Mouse (Mus musculus) forebrain, embryonic 11.5 days (tissue): Measurements from ENCODE around the gene Gfi1b. TPM values are rescaled to one million over a fixed set of nuclear protein-coding genes. Genes with fewer than 3 reads are reported as not detected.

Experiments used
- ATAC-seq: fragments of 200-750 bp; cut with Nextera tagmentation; replicated peaks from 2 replicates; pipeline ENCODE4 v1.8.0; 2017; ENCODE audit warnings: moderate TSS enrichment; ENCODE audit not compliant: low FRiP score
- DNase-seq: peaks from one replicate; pipeline ENCODE4 v3.0.0-alpha.2; 2017; ENCODE audit warnings: low spot score
- H3K27ac ChIP-seq: fragments of 300-500 bp; sonication (generic); 2 replicates; pipeline ENCODE4 v1.5.1; 2014; ENCODE audit warnings: low read depth, low read length
- H3K27me3 ChIP-seq: fragments of 300-500 bp; sonication (generic); 2 replicates; pipeline ENCODE4 v1.6.1; 2014; ENCODE audit warnings: mild to moderate bottlenecking, low read length, mixed read lengths; ENCODE audit not compliant: control insufficient read depth, insufficient read depth
- H3K36me3 ChIP-seq: fragments of 300-500 bp; sonication (generic); 2 replicates; pipeline ENCODE4 v1.6.1; 2014; ENCODE audit warnings: mild to moderate bottlenecking, low read length, moderate library complexity, mixed read lengths; ENCODE audit not compliant: control insufficient read depth, insufficient read depth
- H3K4me1 ChIP-seq: fragments of 300-500 bp; sonication (generic); replicated peaks from 2 replicates; pipeline ENCODE4 v1.6.1; 2014; ENCODE audit warnings: low read length, mixed read lengths; ENCODE audit not compliant: control insufficient read depth, insufficient read depth
- H3K4me2 ChIP-seq: fragments of 300-500 bp; sonication (generic); 2 replicates; pipeline ENCODE4 v1.6.1; 2014; ENCODE audit warnings: low read depth, mild to moderate bottlenecking, low read length, moderate library complexity, mixed read lengths; ENCODE audit not compliant: severe bottlenecking
- H3K4me3 ChIP-seq: fragments of 300-500 bp; sonication (generic); 2 replicates; pipeline ENCODE4 v1.5.1; 2014; ENCODE audit warnings: low read depth, low read length
- H3K9ac ChIP-seq: fragments of 300-500 bp; sonication (generic); 2 replicates; pipeline ENCODE4 v1.6.1; 2014; ENCODE audit warnings: low read length
- H3K9me3 ChIP-seq: fragments of 300-500 bp; sonication (generic); 2 replicates; pipeline ENCODE4 v1.6.1; 2016; ENCODE audit warnings: low read length, mixed read lengths; ENCODE audit not compliant: control insufficient read depth
- WGBS: fragments of 180-500 bp; shearing (Covaris S2); extraction: QIAGEN DNeasy Blood & Tissue Kit; methylation state at CpG from one replicate; pipeline ENCODE4 v1.1.7; 2014; 5-methylcytosine and 5-hydroxymethylcytosine counted together
- microRNA-seq: library from miRNA; unstranded; fragments of <30 nt; microRNA quantifications from one replicate; pipeline ENCODE4, GENCODE M21; 2016; ENCODE audit not compliant: insufficient number of aligned reads
- polyA plus RNA-seq: library from polyadenylated mRNA; unstranded; fragments of >200 nt; fragmentation: Nextera tagmentation; extraction: Ambion mirVana; gene quantifications from 2 replicates; pipeline ENCODE4 v1.2.1, GENCODE M21; 2014

Gfi1b gene
- polyA plus RNA-seq, 1 experiment from 2014 or later = 3.4 TPM

- DNase-seq (no peak), ATAC-seq (no peak)
- Histone ChIP-seq H3K9ac (no peak overlapping the region), H3K4me2 (no peak overlapping the region), H3K9me3 (no peaks in the 10 kb centered on the region), H3K27me3 (no peaks in the 10 kb centered on the region), H3K36me3 (peaks cover 10% of the 10 kb centered on the region; the same call in 1 of the 2 replicates), H3K4me1 (no peaks in the 10 kb centered on the region), H3K4me3 (no peak overlapping the region), H3K27ac (no peak overlapping the region)
Measured at GRCm38 (mm10) chr2:28563830-28564229, 58.0 kb downstream of the Gfi1b start.

DNA sequence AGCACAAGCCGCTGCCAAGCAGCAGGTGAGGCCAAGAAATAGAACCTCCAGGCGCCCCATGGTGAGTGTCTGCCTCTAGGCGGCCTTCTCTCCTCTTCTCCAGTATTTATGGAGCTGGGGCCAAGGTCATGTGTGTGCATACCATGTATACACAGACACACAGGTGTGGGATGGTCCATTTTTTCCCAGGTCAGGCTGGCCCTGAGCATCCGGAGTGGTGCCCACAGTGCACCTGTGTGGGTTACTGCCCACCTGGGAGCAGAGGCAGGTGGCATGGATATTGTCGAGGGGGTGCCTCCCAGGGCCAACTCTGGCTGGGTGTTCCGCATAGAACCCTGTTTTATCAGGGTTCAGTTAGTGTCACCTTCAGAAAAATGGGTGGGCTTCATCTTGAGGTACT lies 58.5 kb downstream of the Gfi1b start, which contains the start of gene Cel:
Gene Cel (minus strand): TSS at position 101 of the 400 bp plus-strand sequence.
- no peak within 1 kb of the TSS for H3K4me3 ChIP-seq
- 75% methylated on average over 6 of the region's 6 CpGs for WGBS
- H3K27ac ChIP-seq = no peak within 1 kb of the TSS
- no peak within 1 kb of the TSS for H3K4me2 ChIP-seq
- H3K9ac ChIP-seq = no peak within 1 kb of the TSS
- ATAC-seq = no peak
- H3K27me3 ChIP-seq = no peaks in the 10 kb centered on the region
- DNase-seq = no peak
- H3K36me3 ChIP-seq = peaks cover 6% of the 10 kb centered on the region; the same call in 1 of the 2 replicates
- H3K9me3 ChIP-seq = no peaks in the 10 kb centered on the region
- no peaks in the 10 kb centered on the region for H3K4me1 ChIP-seq

Small RNA genes within 50 kb of the gene (microRNA-seq; reads per million reads assigned to microRNA genes)
- not detected for gene Gm22824

Other genes starting within 250 kb of the Gfi1b start
- gene Ppp1r26, start 175.2 kb downstream of the Gfi1b start, polyA plus RNA-seq = 7.4 and 7.8 TPM in 2 replicates
- 1.6 and 2.2 TPM in 2 replicates for gene 1700007K13Rik, start 155.7 kb downstream of the Gfi1b start, polyA plus RNA-seq
- 67.2 and 70.6 TPM in 2 replicates for gene Mrps2, start 153.9 kb downstream of the Gfi1b start, polyA plus RNA-seq
- gene Gbgt1, start 125.1 kb downstream of the Gfi1b start, polyA plus RNA-seq = 0.35 TPM in 1 of 2 replicates, not detected in the other
- not detected in 2 replicates for gene Gm10134, start 115.9 kb downstream of the Gfi1b start, polyA plus RNA-seq
- gene Ralgds, start 108.9 kb downstream of the Gfi1b start, polyA plus RNA-seq = 42.7 and 47.6 TPM in 2 replicates
- not detected in 2 replicates for gene Cel, start 58.6 kb downstream of the Gfi1b start, polyA plus RNA-seq
- gene Gtf3c5, start 38.2 kb downstream of the Gfi1b start, polyA plus RNA-seq = 41.6 and 42.3 TPM in 2 replicates
- gene Tsc1, start 19.2 kb upstream of the Gfi1b start, polyA plus RNA-seq = 27.4 and 32.4 TPM in 2 replicates
- gene Spaca9, start 77.7 kb upstream of the Gfi1b start, polyA plus RNA-seq = 1.5 and 2.1 TPM in 2 replicates
- gene Ak8, start 78.2 kb upstream of the Gfi1b start, polyA plus RNA-seq = 0.23 and 0.48 TPM in 2 replicates
- 36.3 and 36.6 TPM in 2 replicates for gene Gtf3c4, start 218.4 kb upstream of the Gfi1b start, polyA plus RNA-seq
- gene Ddx31, start 218.4 kb upstream of the Gfi1b start, polyA plus RNA-seq = 19.7 and 21.6 TPM in 2 replicates